Mouse (Mus musculus) olfactory bulb, adult 2 months (tissue): Measurements from ENCODE around the gene Il18r1.

Source experiments
- CTCF ChIP-seq: fragments of 200-500 bp; IDR thresholded peaks from 2 replicates; pipeline ENCODE4 v1.5.1; 2012; ENCODE audit warnings: low read depth, mild to moderate bottlenecking, low read length, moderate library complexity; ENCODE audit not compliant: insufficient read depth
- POLR2A ChIP-seq: fragments of 200-500 bp; IDR thresholded peaks from 2 replicates; pipeline ENCODE4 v1.6.1; 2012; ENCODE audit warnings: mild to moderate bottlenecking, low read depth, low read length, moderate library complexity; ENCODE audit not compliant: insufficient read depth

- no peak for TF ChIP-seq CTCF
- no peak for TF ChIP-seq POLR2A
Measured at GRCm38 (mm10) chr1:40547762-40548161, 82.4 kb downstream of the Il18r1 start.
